Mouse (Mus musculus) MEL (cell line): ENCODE measurements around the gene Tm4sf20. TPM values are rescaled to one million over a fixed set of nuclear protein-coding genes. Genes with fewer than 3 reads are reported as not detected.

Experiments used
- DNase-seq: peaks from one replicate; pipeline ENCODE4 v3.0.0; 2011; ENCODE audit warnings: low read depth, low spot score
- H3K27ac ChIP-seq: 2 replicates; pipeline ENCODE4 v1.5.1; 2012; ENCODE audit warnings: low read depth, mild to moderate bottlenecking, control low read depth, low read length, moderate library complexity; ENCODE audit not compliant: control insufficient read depth
- H3K27me3 ChIP-seq, 2 experiments: fragments of 150-350 bp in 1 of 2; sonication (generic) in 1 of 2; 2 replicates each; pipeline ENCODE4 v1.6.1; 2012; ENCODE audit warnings: low read length in 2 of 2, mild to moderate bottlenecking in 2 of 2, improper control_type of control experiment in 1 of 2, moderate library complexity in 1 of 2; ENCODE audit not compliant: insufficient read depth in 2 of 2, control insufficient read depth in 1 of 2
- H3K36me3 ChIP-seq, 2 experiments: 2 replicates each; pipeline ENCODE4 v1.6.1; 2012 to 2014; ENCODE audit warnings: low read length in 2 of 2, improper control_type of control experiment in 1 of 2, inconsistent platforms in 1 of 2, mild to moderate bottlenecking in 1 of 2; ENCODE audit not compliant: insufficient read depth in 2 of 2, control insufficient read depth in 1 of 2
- H3K4me1 ChIP-seq, 2 experiments: fragments of 150-350 bp in 1 of 2; sonication (generic) in 1 of 2; 2 replicates each; pipeline ENCODE4 v1.6.1; 2012; ENCODE audit warnings: low read length in 2 of 2, improper control_type of control experiment in 1 of 2, mild to moderate bottlenecking in 1 of 2; ENCODE audit not compliant: insufficient read depth in 2 of 2, control insufficient read depth in 1 of 2
- H3K4me3 ChIP-seq, 2 experiments: fragments of 150-350 bp in 1 of 2; sonication (generic) in 1 of 2; 2 replicates each; pipeline ENCODE4 v1.5.1; 2012; ENCODE audit warnings: low read depth in 2 of 2, low read length in 2 of 2, mild to moderate bottlenecking in 2 of 2, moderate library complexity in 2 of 2, control low read depth in 1 of 2, improper control_type of control experiment in 1 of 2; ENCODE audit not compliant: control insufficient read depth in 1 of 2, insufficient read depth in 1 of 2
- H3K79me2 ChIP-seq: 2 replicates; pipeline ENCODE4 v1.6.1; 2012; ENCODE audit warnings: mild to moderate bottlenecking, low read length, moderate library complexity; ENCODE audit not compliant: control insufficient read depth, poor library complexity, insufficient read depth
- H3K9ac ChIP-seq: 2 replicates; pipeline ENCODE4 v1.6.1; 2012; ENCODE audit warnings: low read depth, mild to moderate bottlenecking, control low read depth, low read length, moderate library complexity; ENCODE audit not compliant: control insufficient read depth, poor library complexity, severe bottlenecking
- H3K9me3 ChIP-seq: fragments of 150-350 bp; sonication (generic); replicated peaks from 2 replicates; pipeline ENCODE4 v1.6.1; 2012; ENCODE audit warnings: mild to moderate bottlenecking, low read length, improper control_type of control experiment, moderate library complexity; ENCODE audit not compliant: insufficient read depth
- CHD1 ChIP-seq: IDR thresholded peaks from 2 replicates; pipeline ENCODE4 v1.6.1; 2012; ENCODE audit warnings: low read depth, mild to moderate bottlenecking, inconsistent platforms, low read length, improper control_type of control experiment
- CHD2 ChIP-seq: IDR thresholded peaks from 2 replicates; pipeline ENCODE4 v1.6.1; 2011; ENCODE audit warnings: low read length, improper control_type of control experiment
- EP300 ChIP-seq, 2 experiments: IDR thresholded peaks; 2 replicates each; pipeline ENCODE4 v1.6.1; 2011; ENCODE audit warnings: improper control_type of control experiment in 2 of 2, low read length in 2 of 2, low read depth in 1 of 2, mild to moderate bottlenecking in 1 of 2
- GABPA ChIP-seq: IDR thresholded peaks from 2 replicates; pipeline ENCODE4 v1.6.1; 2012; ENCODE audit warnings: low read depth, mild to moderate bottlenecking, inconsistent platforms, low read length, improper control_type of control experiment, moderate library complexity
- GATA1 ChIP-seq: IDR thresholded peaks from 2 replicates; pipeline ENCODE4 v1.6.1; 2011; ENCODE audit warnings: low read depth, low read length, improper control_type of control experiment
- HCFC1 ChIP-seq: IDR thresholded peaks from 2 replicates; pipeline ENCODE4 v1.6.1; 2012; ENCODE audit warnings: low read depth, mild to moderate bottlenecking, inconsistent platforms, low read length, improper control_type of control experiment, moderate library complexity
- JUND ChIP-seq: IDR thresholded peaks from 2 replicates; pipeline ENCODE4 v1.6.1; 2011; ENCODE audit warnings: low read depth, mild to moderate bottlenecking, improper control_type of control experiment, low read length
- KAT2A ChIP-seq: conservative IDR thresholded peaks from 2 replicates; pipeline ENCODE4 v1.6.1; 2012; ENCODE audit warnings: low read depth, low read length, improper control_type of control experiment, inconsistent platforms
- MAFK ChIP-seq: IDR thresholded peaks from 2 replicates; pipeline ENCODE4 v1.6.1; 2011; ENCODE audit warnings: low read depth, mild to moderate bottlenecking, low read length, improper control_type of control experiment, borderline replicate concordance
- MAX ChIP-seq: IDR thresholded peaks from 2 replicates; pipeline ENCODE4 v1.6.1; 2011; ENCODE audit warnings: low read length, improper control_type of control experiment
- MAZ ChIP-seq: IDR thresholded peaks from 2 replicates; pipeline ENCODE4 v1.6.1; 2012; ENCODE audit warnings: low read depth, mild to moderate bottlenecking, inconsistent platforms, low read length, improper control_type of control experiment
- MEF2A ChIP-seq: IDR thresholded peaks from 2 replicates; pipeline ENCODE4 v1.6.1; 2014; ENCODE audit warnings: low read depth, mild to moderate bottlenecking, inconsistent platforms, low read length, improper control_type of control experiment; ENCODE audit not compliant: poor library complexity, insufficient replicate concordance, severe bottlenecking; ENCODE audit errors: extremely low read depth
- MXI1 ChIP-seq: IDR thresholded peaks from 2 replicates; pipeline ENCODE4 v1.6.1; 2011; ENCODE audit warnings: mild to moderate bottlenecking, low read depth, low read length, improper control_type of control experiment
- MYB ChIP-seq: IDR thresholded peaks from 2 replicates; pipeline ENCODE4 v1.6.1; 2011; ENCODE audit warnings: mild to moderate bottlenecking, low read depth, low read length, improper control_type of control experiment
- NELFE ChIP-seq: IDR thresholded peaks from 2 replicates; pipeline ENCODE4 v1.6.1; 2011; ENCODE audit warnings: low read depth, low read length, improper control_type of control experiment
- NRF1 ChIP-seq: IDR thresholded peaks from 2 replicates; pipeline ENCODE4 v1.6.1; 2014; ENCODE audit warnings: low read depth, mild to moderate bottlenecking, inconsistent platforms, low read length, improper control_type of control experiment, moderate library complexity; ENCODE audit not compliant: poor library complexity, insufficient read depth, severe bottlenecking
- POLR2A ChIP-seq, 2 experiments: IDR thresholded peaks; 2 replicates each; pipeline ENCODE4 v1.6.1; 2011 to 2012; ENCODE audit warnings: low read length in 2 of 2, mild to moderate bottlenecking in 2 of 2, control low read depth in 1 of 2, improper control_type of control experiment in 1 of 2, low read depth in 1 of 2, moderate library complexity in 1 of 2; ENCODE audit not compliant: control insufficient read depth in 1 of 2, insufficient read depth in 1 of 2, poor library complexity in 1 of 2
- POLR2AphosphoS2 ChIP-seq: IDR thresholded peaks from 2 replicates; pipeline ENCODE4 v1.6.1; 2011; ENCODE audit warnings: low read length, improper control_type of control experiment
- POLR2AphosphoS5 ChIP-seq: IDR thresholded peaks from 2 replicates; pipeline ENCODE4 v1.6.1; 2012; ENCODE audit warnings: low read depth, borderline replicate concordance, mild to moderate bottlenecking, inconsistent platforms, low read length, moderate library complexity, mixed read lengths
- RAD21 ChIP-seq: IDR thresholded peaks from 2 replicates; pipeline ENCODE4 v1.6.1; 2011; ENCODE audit warnings: mild to moderate bottlenecking, low read depth, low read length, improper control_type of control experiment
- RCOR1 ChIP-seq: IDR thresholded peaks from 2 replicates; pipeline ENCODE4 v1.6.1; 2012; ENCODE audit warnings: low read depth, mild to moderate bottlenecking, inconsistent platforms, low read length, improper control_type of control experiment
- SIN3A ChIP-seq: IDR thresholded peaks from 2 replicates; pipeline ENCODE4 v1.6.1; 2012; ENCODE audit warnings: low read length, improper control_type of control experiment, inconsistent platforms
- SMC3 ChIP-seq: IDR thresholded peaks from 2 replicates; pipeline ENCODE4 v1.6.1; 2011; ENCODE audit warnings: low read depth, low read length, improper control_type of control experiment
- TAL1 ChIP-seq: IDR thresholded peaks from 2 replicates; pipeline ENCODE4 v1.6.1; 2012; ENCODE audit warnings: mild to moderate bottlenecking, inconsistent platforms, low read length, moderate library complexity, mixed read lengths
- TBP ChIP-seq: IDR thresholded peaks from 2 replicates; pipeline ENCODE4 v1.8.0; 2011; ENCODE audit warnings: low read depth, low read length, improper control_type of control experiment
- TCF12 ChIP-seq: IDR thresholded peaks from 2 replicates; pipeline ENCODE4 v1.6.1; 2014; ENCODE audit warnings: low read depth, mild to moderate bottlenecking, inconsistent platforms, low read length, improper control_type of control experiment, moderate library complexity
- UBTF ChIP-seq: IDR thresholded peaks from 2 replicates; pipeline ENCODE4 v1.6.1; 2012; ENCODE audit warnings: low read depth, mild to moderate bottlenecking, inconsistent platforms, low read length, improper control_type of control experiment, moderate library complexity, borderline replicate concordance; ENCODE audit not compliant: insufficient read depth
- USF2 ChIP-seq, 2 experiments: IDR thresholded peaks; 2 replicates each; pipeline ENCODE4 v1.6.1; 2011 to 2012; ENCODE audit warnings: improper control_type of control experiment in 2 of 2, low read length in 2 of 2, borderline replicate concordance in 1 of 2, inconsistent platforms in 1 of 2, low read depth in 1 of 2, mild to moderate bottlenecking in 1 of 2; ENCODE audit not compliant: insufficient read depth in 1 of 2
- ZC3H11A ChIP-seq: IDR thresholded peaks from 2 replicates; pipeline ENCODE4 v1.6.1; 2012; ENCODE audit warnings: low read depth, mild to moderate bottlenecking, inconsistent platforms, low read length, improper control_type of control experiment
- ZMIZ1 ChIP-seq: IDR thresholded peaks from 2 replicates; pipeline ENCODE4 v1.6.1; 2012; ENCODE audit warnings: low read depth, mild to moderate bottlenecking, inconsistent platforms, low read length, improper control_type of control experiment, moderate library complexity
- ZNF384 ChIP-seq: IDR thresholded peaks from 2 replicates; pipeline ENCODE4 v1.6.1; 2012; ENCODE audit warnings: low read depth, mild to moderate bottlenecking, inconsistent platforms, low read length, improper control_type of control experiment
- polyA plus RNA-seq, 2 experiments: library from polyadenylated mRNA; stranded (reverse) in 1 of 2; unstranded in 1 of 2; fragments of >175 nt in 1 of 2; fragments of >200 nt in 1 of 2; gene quantifications; 2 replicates each; pipeline versions ENCODE4 v1.2.1 to v1.2.4; 2012; ENCODE audit warnings: low replicate concordance in 2 of 2, low read depth in 1 of 2; ENCODE audit not compliant: insufficient read length in 2 of 2, insufficient read depth in 1 of 2, missing spikeins in 1 of 2
- total RNA-seq: library from RNA; depleted of rRNA; stranded (reverse); fragments of 300-350 nt; gene quantifications from 2 replicates; pipeline ENCODE4 v1.2.3, GENCODE M21; 2012

The Tm4sf20 gene
- total and polyA plus RNA-seq, 3 experiments = not detected

DNA sequence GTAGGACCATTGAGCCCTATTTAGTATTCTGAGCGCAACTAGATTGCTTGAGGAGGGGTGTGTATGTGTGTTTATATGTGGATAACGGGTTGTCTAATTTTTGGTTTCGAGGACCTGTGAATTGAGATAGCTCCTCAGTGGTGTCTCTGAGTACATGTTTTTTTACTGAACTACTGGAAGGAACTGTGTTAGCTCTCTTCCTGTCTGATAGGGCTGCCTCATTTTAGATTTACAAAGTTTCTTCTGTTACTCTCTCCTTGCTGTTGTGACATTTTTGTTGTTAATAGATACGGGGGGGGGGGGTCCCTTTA lies 42.4 kb downstream of the Tm4sf20 start (continued):
- TF ChIP-seq GABPA (no peak), TAL1 (0 out of 2 replicates have a peak, but pooled peaks have one; percentile 7), MXI1 (peak; percentile 52), POLR2AphosphoS5 (no peak), CHD2 (no peak), MAFK (no peak), TBP (peak; percentile 37; the same call in 1 of the 2 replicates), SIN3A (peak; percentile 54; the same call in 1 of the 2 replicates), MEF2A (no peak), NELFE (no peak), MAX (no peak), RAD21 (no peak), UBTF (no peak), RCOR1 (0 out of 2 replicates have a peak, but pooled peaks have one; percentile 27), CHD1 (no peak), SMC3 (no peak), POLR2AphosphoS2 (no peak), MYB (no peak), JUND (no peak), MAZ (no peak), GATA1 (peak; percentile 30; the same call in 1 of the 2 replicates), EP300 (IDR thresholded peaks at IDR 0.05; ENCODE audit: low read depth in 1 of 2, low read length in 2 of 2) (no peak)

DNA sequence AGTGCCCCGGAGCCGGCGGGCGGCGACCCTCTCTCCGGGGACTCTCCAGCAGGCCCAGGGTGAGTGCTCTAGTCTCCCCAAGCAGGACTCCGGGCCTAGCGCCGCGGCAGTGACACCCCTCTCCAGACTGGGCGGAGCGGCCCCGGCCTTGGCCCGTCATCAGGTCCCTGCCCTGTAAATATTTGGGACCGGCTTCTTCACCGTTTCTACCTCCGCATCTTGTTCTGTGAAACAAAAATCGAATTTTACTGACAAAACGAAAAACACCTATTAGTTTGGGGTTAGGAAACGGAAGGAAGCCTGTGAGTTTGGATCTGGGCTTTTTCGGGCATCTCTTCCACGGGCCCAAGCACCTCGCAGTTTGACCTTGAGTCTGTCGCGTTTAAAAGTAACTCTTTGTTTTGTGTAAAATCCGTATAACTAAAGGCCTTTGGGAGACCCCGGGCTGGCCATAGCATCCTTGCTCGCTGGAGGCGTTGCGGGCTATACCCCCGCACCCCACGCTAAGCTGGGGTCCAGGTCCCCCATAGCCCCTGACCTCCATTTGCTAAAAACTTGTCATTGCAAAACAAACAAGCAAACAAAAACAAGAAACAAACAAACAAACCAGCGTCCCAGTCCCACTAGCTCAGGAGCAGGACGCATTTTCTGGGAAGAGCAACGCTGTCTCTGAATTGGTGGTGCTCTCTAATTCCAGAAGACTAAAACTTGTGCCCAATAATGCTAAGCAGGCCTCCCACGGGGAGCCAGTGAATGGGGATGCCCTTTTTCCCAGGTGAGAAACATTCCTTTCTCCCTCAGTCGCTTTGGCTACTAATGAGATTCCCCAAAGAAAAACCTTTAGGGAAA lies 43.0 kb downstream of the Tm4sf20 start:
- Histone ChIP-seq H3K4me3 (peak overlapping the region; percentile 88 to 91), H3K9ac (peak overlapping the region; percentile 87), H3K9me3 (no peaks in the 10 kb centered on the region), H3K27ac (peak overlapping the region; percentile 84), H3K36me3 (peaks cover 0 to 11% of the 10 kb centered on the region in 2 experiments), H3K27me3 (no peaks in the 10 kb centered on the region; a peak in 2 of 4 replicates), H3K79me2 (peaks cover 19% of the 10 kb centered on the region), H3K4me1 (peaks cover 2 to 7% of the 10 kb centered on the region in 2 experiments)
- DNase-seq = no peak
- TF ChIP-seq NELFE (no peak), TAL1 (no peak), HCFC1 (no peak), POLR2AphosphoS5 (no peak), UBTF (peak; percentile 88), MEF2A (no peak), ZMIZ1 (no peak), ZNF384 (no peak), NRF1 (no peak), USF2 (IDR thresholded peaks at IDR 0.05; ENCODE audit: borderline replicate concordance in 1 of 2, insufficient read depth in 1 of 2, low read depth in 1 of 2, low read length in 2 of 2) (no peak), MXI1 (no peak; the same call in none of the 2 replicates), TCF12 (0 out of 2 replicates have a peak, but pooled peaks have one; percentile 0), GATA1 (no peak), CHD1 (no peak), MYB (0 out of 2 replicates have a peak, but pooled peaks have one; percentile 13), SIN3A (no peak; the same call in none of the 2 replicates), POLR2A (IDR thresholded peaks at IDR 0.05; ENCODE audit: control insufficient read depth in 1 of 2, insufficient read depth in 1 of 2, low read depth in 1 of 2, low read length in 2 of 2, poor library complexity in 1 of 2) (no peak), SMC3 (no peak), ZC3H11A (no peak), KAT2A (no peak; the same call in 1 of the 2 replicates)
